ENCODE assay signal across 21 mouse cellular contexts in the genomic region with DNA sequence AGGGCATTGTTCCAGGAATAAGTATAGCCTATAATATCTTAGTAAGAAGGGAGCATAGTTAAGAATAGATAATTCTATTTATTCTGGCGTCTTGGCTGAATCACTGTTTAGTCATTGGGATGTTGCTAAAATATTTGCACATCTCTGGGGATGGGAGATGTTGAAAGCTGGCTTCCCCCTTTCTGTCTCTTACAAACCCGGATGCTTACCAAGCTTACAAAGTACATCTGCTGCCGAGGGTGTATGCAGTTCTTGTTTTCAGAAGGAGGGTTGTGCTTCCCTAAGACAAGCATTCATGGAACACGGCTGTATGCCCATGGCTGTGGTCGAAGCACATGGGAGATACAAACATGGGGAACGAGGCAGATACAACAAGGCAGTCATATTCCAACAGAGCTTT.
DNase-seq lines count a peak whose midpoint lies in the region; ATAC-seq lines count a peak whose summit lies in the region.
"Had no signal": no experiment of that assay in that cellular context is flagged by ENCODE, and none has a peak within 500 bp of the region (broad histone marks: within the 10 kb centered on the region; RNA-seq: fewer than 3 reads in every experiment).

No protein-coding gene starts in this region.

- H3K27ac ChIP-seq in heart, embryonic 11.5 days (ENCODE audit: low read depth, low read length): no peak overlapping the region
- H3K27ac ChIP-seq: forebrain, embryonic 12.5 days; hindbrain, embryonic 14.5 days; limb, embryonic 13.5 days; liver, embryonic 13.5 days; midbrain, embryonic 13.5 days had no signal

- ATAC-seq in heart, embryonic 11.5 days (replicated peaks; ENCODE audit: insufficient number of reproducible peaks, low FRiP score, low TSS enrichment): no peak
- ATAC-seq: midbrain, embryonic 13.5 days had no signal

- intact Hi-C loops in left cerebral cortex, postnatal 10 days (cut with DNase I): no loop called here

- no peaks in the 10 kb centered on the region for H3K36me3 ChIP-seq in heart, embryonic 11.5 days (ENCODE audit: control insufficient read depth, insufficient read depth, low read length)
- H3K36me3 ChIP-seq: forebrain, embryonic 12.5 days; limb, embryonic 13.5 days; liver, embryonic 13.5 days; midbrain, embryonic 13.5 days had no signal

- no peak overlapping the region for H3K9ac ChIP-seq in heart, embryonic 11.5 days (ENCODE audit: low read depth, low read length)
- H3K9ac ChIP-seq: forebrain, embryonic 12.5 days; hindbrain, embryonic 14.5 days; limb, embryonic 13.5 days; liver, embryonic 13.5 days; lung, embryonic 14.5 days; midbrain, embryonic 13.5 days had no signal

- no peaks in the 10 kb centered on the region for H3K9me3 ChIP-seq in heart, embryonic 11.5 days (replicated peaks; ENCODE audit: control insufficient read depth, low read length)
- H3K9me3 ChIP-seq: forebrain, embryonic 12.5 days; limb, embryonic 13.5 days; liver, embryonic 13.5 days; midbrain, embryonic 13.5 days had no signal

- 74% methylated on average over 6 of the region's 6 CpGs for WGBS in heart, embryonic 11.5 days (ENCODE audit: insufficient replicate concordance)

- peak; percentile 6 to 35 for DNase-seq in heart, adult 18-20 months
- peak; percentile 27 to 42 for DNase-seq in left cerebral cortex, adult 18-20 months (ENCODE audit: low spot score in 2 of 2)
- no peak for DNase-seq in left cerebral cortex, postnatal 10 days (ENCODE audit: extremely low spot score in 1 of 2, low spot score in 2 of 2)
- DNase-seq in right cerebral cortex, postnatal 10 days (ENCODE audit: low spot score in 2 of 2): peak; percentile 39 to 50
- DNase-seq in right cerebral cortex, postnatal 25 days: no peak
- peak; percentile 77 for DNase-seq in telencephalon, adult 2 months (ENCODE audit: low read depth, low spot score)
- no peak for DNase-seq in adipocyte (ENCODE audit: low spot score)
- DNase-seq: adrenal gland, adult 2 months; cerebellum, adult 9-10 months; gastrocnemius, postnatal 25 days; kidney, adult 9 months; kidney, postnatal 36 days; liver, embryonic 13.5 days; lung, embryonic 14.5 days; lung, postnatal 4 days; thymus, postnatal 36 days had no signal

- no peaks in the 10 kb centered on the region for H3K27me3 ChIP-seq in heart, embryonic 11.5 days (ENCODE audit: control insufficient read depth, insufficient read depth, low read length)
- H3K27me3 ChIP-seq: liver, embryonic 13.5 days; midbrain, embryonic 13.5 days had no signal

- no peak overlapping the region for H3K4me3 ChIP-seq in heart, embryonic 11.5 days (ENCODE audit: low read depth, low read length)
- H3K4me3 ChIP-seq: forebrain, embryonic 12.5 days; limb, embryonic 13.5 days; liver, embryonic 13.5 days; midbrain, embryonic 13.5 days had no signal

- H3K4me1 ChIP-seq in heart, embryonic 11.5 days (ENCODE audit: control insufficient read depth, insufficient read depth, low read length): no peaks in the 10 kb centered on the region
- H3K4me1 ChIP-seq: limb, embryonic 13.5 days; liver, embryonic 13.5 days had no signal

- no peak overlapping the region for H3K4me2 ChIP-seq in heart, embryonic 11.5 days
- H3K4me2 ChIP-seq: forebrain, embryonic 12.5 days; hindbrain, embryonic 14.5 days; limb, embryonic 13.5 days; liver, embryonic 13.5 days; lung, embryonic 14.5 days; midbrain, embryonic 13.5 days had no signal

Comparison
In these comparisons a context has a peak if more than half of its experiments do, and no peak if none do; other contexts are left out.
1. DNase-seq: peak in heart, adult 18-20 months (2 of 2), left cerebral cortex, adult 18-20 months (2 of 2), right cerebral cortex, postnatal 10 days (2 of 2) and telencephalon, adult 2 months (single experiment); none in left cerebral cortex, postnatal 10 days (0 of 2), right cerebral cortex, postnatal 25 days (single experiment) and adipocyte (single experiment).